Mouse (Mus musculus) ES-Bruce4 (cell line): Measurements from ENCODE around the gene Arhgap10.

Experiments
- CTCF ChIP-seq: IDR thresholded peaks from one replicate; pipeline ENCODE4 v1.8.1; 2011; ENCODE audit warnings: low read depth, low read length
- EP300 ChIP-seq: IDR thresholded peaks from 2 replicates; pipeline ENCODE4 v1.6.1; 2011; ENCODE audit warnings: low read depth, low read length; ENCODE audit not compliant: insufficient read depth
- POLR2A ChIP-seq: IDR thresholded peaks from one replicate; pipeline ENCODE4 v1.8.1; 2011; ENCODE audit warnings: low read length; ENCODE audit not compliant: insufficient read depth

- TF ChIP-seq CTCF (no peak), POLR2A (no peak), EP300 (no peak)
Measured at GRCm38 (mm10) chr8:77310541-77310940, 207.2 kb downstream of the Arhgap10 start.
